Mouse (Mus musculus): ENCODE measurements at regions not wholly inside any gene's neighbourhood (a gene's known extent, or its start where the extent isn't known, plus 50 kb on each side); places are given as distances from the start of the nearest gene placed in this dataset.

GRCm38 (mm10) chr13:72209946-72210456, 246.5 kb upstream of the Irx1 start:
- Histone ChIP-seq H3K4me2 (ENCODE audit: low read length) (no peak overlapping the region), H3K4me3 (ENCODE audit: low read length) (no peak overlapping the region), H3K9me3 (ENCODE audit: control insufficient read depth, low read length) (no peaks in the 10 kb centered on the region), H3K4me1 (ENCODE audit: control insufficient read depth, insufficient read depth, low read depth, low read length) (peaks cover 3% of the 10 kb centered on the region; the same call in 1 of the 2 replicates), H3K27ac (ENCODE audit: low read depth, low read length) (no peak overlapping the region), H3K36me3 (ENCODE audit: control insufficient read depth, insufficient read depth, low read length) (no peaks in the 10 kb centered on the region), H3K27me3 (replicated peaks; ENCODE audit: control insufficient read depth, insufficient read depth, low read length) (no peaks in the 10 kb centered on the region; the same call in 1 of the 2 replicates), H3K9ac (ENCODE audit: low read depth, low read length) (no peak overlapping the region)
- ATAC-seq = no peak
- 18% methylated on average over 10 of the region's 10 CpGs for WGBS

- H3K27ac ChIP-seq (ENCODE audit: low read depth, low read length) = no peak overlapping the region
- no peak for ATAC-seq
- H3K4me1 ChIP-seq (ENCODE audit: control insufficient read depth, insufficient read depth, low read depth, low read length) = peaks cover 3% of the 10 kb centered on the region; the same call in 1 of the 2 replicates
- 43% methylated on average over 7 of the region's 7 CpGs for WGBS
- no peak overlapping the region for H3K4me3 ChIP-seq (ENCODE audit: low read length)
- H3K36me3 ChIP-seq (ENCODE audit: control insufficient read depth, insufficient read depth, low read length) = no peaks in the 10 kb centered on the region
- H3K9ac ChIP-seq (ENCODE audit: low read depth, low read length) = no peak overlapping the region
- H3K9me3 ChIP-seq (ENCODE audit: control insufficient read depth, low read length) = no peaks in the 10 kb centered on the region
- no peaks in the 10 kb centered on the region; the same call in 1 of the 2 replicates for H3K27me3 ChIP-seq (replicated peaks; ENCODE audit: control insufficient read depth, insufficient read depth, low read length)
- H3K4me2 ChIP-seq (ENCODE audit: low read length) = no peak overlapping the region
These were observed 247.2 kb upstream of the Irx1 start for GRCm38 (mm10) chr13:72210474-72211309.

- Histone ChIP-seq H3K9me3 (ENCODE audit: control insufficient read depth, low read length) (no peaks in the 10 kb centered on the region), H3K9ac (ENCODE audit: low read depth, low read length) (no peak overlapping the region), H3K4me3 (ENCODE audit: low read length) (no peak overlapping the region), H3K27me3 (replicated peaks; ENCODE audit: control insufficient read depth, insufficient read depth, low read length) (no peaks in the 10 kb centered on the region; the same call in 1 of the 2 replicates), H3K36me3 (ENCODE audit: control insufficient read depth, insufficient read depth, low read length) (no peaks in the 10 kb centered on the region), H3K4me1 (ENCODE audit: control insufficient read depth, insufficient read depth, low read depth, low read length) (peaks cover 3% of the 10 kb centered on the region; the same call in 1 of the 2 replicates), H3K4me2 (ENCODE audit: low read length) (no peak overlapping the region), H3K27ac (ENCODE audit: low read depth, low read length) (no peak overlapping the region)
- WGBS = 71% methylated on average over 4 of the region's 4 CpGs
- no peak for ATAC-seq
These were observed 248.2 kb upstream of the Irx1 start for GRCm38 (mm10) chr13:72211716-72212115.

GRCm38 (mm10) chr13:72212747-72213146, 249.2 kb upstream of the Irx1 start:
- Histone ChIP-seq H3K4me1 (ENCODE audit: control insufficient read depth, insufficient read depth, low read depth, low read length) (peaks cover 3% of the 10 kb centered on the region; the same call in 1 of the 2 replicates), H3K9me3 (ENCODE audit: control insufficient read depth, low read length) (no peaks in the 10 kb centered on the region), H3K27ac (ENCODE audit: low read depth, low read length) (no peak overlapping the region), H3K4me3 (ENCODE audit: low read length) (no peak overlapping the region), H3K36me3 (ENCODE audit: control insufficient read depth, insufficient read depth, low read length) (no peaks in the 10 kb centered on the region), H3K9ac (ENCODE audit: low read depth, low read length) (no peak overlapping the region), H3K27me3 (replicated peaks; ENCODE audit: control insufficient read depth, insufficient read depth, low read length) (no peaks in the 10 kb centered on the region; the same call in 1 of the 2 replicates), H3K4me2 (ENCODE audit: low read length) (no peak overlapping the region)
- WGBS = 85% methylated on average over 2 of the region's 2 CpGs
- ATAC-seq = no peak

- Histone ChIP-seq H3K27ac (ENCODE audit: low read depth, low read length) (no peak overlapping the region), H3K9ac (ENCODE audit: low read depth, low read length) (no peak overlapping the region), H3K36me3 (ENCODE audit: control insufficient read depth, insufficient read depth, low read length) (no peaks in the 10 kb centered on the region), H3K9me3 (ENCODE audit: control insufficient read depth, low read length) (no peaks in the 10 kb centered on the region), H3K27me3 (replicated peaks; ENCODE audit: control insufficient read depth, insufficient read depth, low read length) (no peaks in the 10 kb centered on the region; the same call in 1 of the 2 replicates), H3K4me3 (ENCODE audit: low read length) (no peak overlapping the region), H3K4me1 (ENCODE audit: control insufficient read depth, insufficient read depth, low read depth, low read length) (no peaks in the 10 kb centered on the region), H3K4me2 (ENCODE audit: low read length) (no peak overlapping the region)
- WGBS = 83% methylated on average over 2 of the region's 2 CpGs
- ATAC-seq = no peak
These were observed 255.8 kb upstream of the Irx1 start for GRCm38 (mm10) chr13:72219329-72219728.

GRCm38 (mm10) chr13:72227102-72227501, 263.6 kb upstream of the Irx1 start:
- ATAC-seq = no peak
- H3K4me2 ChIP-seq (ENCODE audit: low read length) = no peak overlapping the region
- H3K4me1 ChIP-seq (ENCODE audit: control insufficient read depth, insufficient read depth, low read depth, low read length) = no peaks in the 10 kb centered on the region
- H3K9ac ChIP-seq (ENCODE audit: low read depth, low read length) = no peak overlapping the region
- H3K9me3 ChIP-seq (ENCODE audit: control insufficient read depth, low read length) = no peaks in the 10 kb centered on the region
- H3K36me3 ChIP-seq (ENCODE audit: control insufficient read depth, insufficient read depth, low read length) = no peaks in the 10 kb centered on the region
- no peak overlapping the region for H3K27ac ChIP-seq (ENCODE audit: low read depth, low read length)
- 94% methylated on average over 1 of the region's 1 CpGs for WGBS
- no peak overlapping the region for H3K4me3 ChIP-seq (ENCODE audit: low read length)
- H3K27me3 ChIP-seq (replicated peaks; ENCODE audit: control insufficient read depth, insufficient read depth, low read length) = no peaks in the 10 kb centered on the region

- no peaks in the 10 kb centered on the region for H3K4me1 ChIP-seq (ENCODE audit: control insufficient read depth, insufficient read depth, low read depth, low read length)
- no peaks in the 10 kb centered on the region for H3K9me3 ChIP-seq (ENCODE audit: control insufficient read depth, low read length)
- H3K9ac ChIP-seq (ENCODE audit: low read depth, low read length) = no peak overlapping the region
- no peaks in the 10 kb centered on the region for H3K36me3 ChIP-seq (ENCODE audit: control insufficient read depth, insufficient read depth, low read length)
- H3K4me2 ChIP-seq (ENCODE audit: low read length) = no peak overlapping the region
- H3K4me3 ChIP-seq (ENCODE audit: low read length) = no peak overlapping the region
- WGBS = 60% methylated on average over 4 of the region's 4 CpGs
- H3K27ac ChIP-seq (ENCODE audit: low read depth, low read length) = no peak overlapping the region
- no peak; the same call in 1 of the 2 replicates for ATAC-seq
- no peaks in the 10 kb centered on the region for H3K27me3 ChIP-seq (replicated peaks; ENCODE audit: control insufficient read depth, insufficient read depth, low read length)
These were observed 267.6 kb upstream of the Irx1 start for GRCm38 (mm10) chr13:72231032-72231591.

- H3K27me3 ChIP-seq (replicated peaks; ENCODE audit: control insufficient read depth, insufficient read depth, low read length) = no peaks in the 10 kb centered on the region
- no peaks in the 10 kb centered on the region for H3K4me1 ChIP-seq (ENCODE audit: control insufficient read depth, insufficient read depth, low read depth, low read length)
- ATAC-seq = no peak
- no peaks in the 10 kb centered on the region for H3K36me3 ChIP-seq (ENCODE audit: control insufficient read depth, insufficient read depth, low read length)
- no peak overlapping the region for H3K9ac ChIP-seq (ENCODE audit: low read depth, low read length)
- no peak overlapping the region for H3K4me3 ChIP-seq (ENCODE audit: low read length)
- no peak overlapping the region for H3K4me2 ChIP-seq (ENCODE audit: low read length)
- H3K9me3 ChIP-seq (ENCODE audit: control insufficient read depth, low read length) = no peaks in the 10 kb centered on the region
- H3K27ac ChIP-seq (ENCODE audit: low read depth, low read length) = no peak overlapping the region
These were observed 268.6 kb upstream of the Irx1 start for GRCm38 (mm10) chr13:72232080-72232479.

- WGBS = 84% methylated on average over 3 of the region's 3 CpGs
- Histone ChIP-seq H3K9me3 (ENCODE audit: control insufficient read depth, low read length) (no peaks in the 10 kb centered on the region), H3K9ac (ENCODE audit: low read depth, low read length) (no peak overlapping the region), H3K27ac (ENCODE audit: low read depth, low read length) (no peak overlapping the region), H3K4me3 (ENCODE audit: low read length) (no peak overlapping the region), H3K27me3 (replicated peaks; ENCODE audit: control insufficient read depth, insufficient read depth, low read length) (no peaks in the 10 kb centered on the region), H3K4me2 (ENCODE audit: low read length) (no peak overlapping the region), H3K36me3 (ENCODE audit: control insufficient read depth, insufficient read depth, low read length) (no peaks in the 10 kb centered on the region), H3K4me1 (ENCODE audit: control insufficient read depth, insufficient read depth, low read depth, low read length) (no peaks in the 10 kb centered on the region)
- no peak for ATAC-seq
These were observed 278.4 kb upstream of the Irx1 start for GRCm38 (mm10) chr13:72241919-72242318.

Measured in hindbrain, embryonic 16.5 days (tissue).